Comparison of ENCODE assay signal across 17 mouse cellular contexts in the genomic region with DNA sequence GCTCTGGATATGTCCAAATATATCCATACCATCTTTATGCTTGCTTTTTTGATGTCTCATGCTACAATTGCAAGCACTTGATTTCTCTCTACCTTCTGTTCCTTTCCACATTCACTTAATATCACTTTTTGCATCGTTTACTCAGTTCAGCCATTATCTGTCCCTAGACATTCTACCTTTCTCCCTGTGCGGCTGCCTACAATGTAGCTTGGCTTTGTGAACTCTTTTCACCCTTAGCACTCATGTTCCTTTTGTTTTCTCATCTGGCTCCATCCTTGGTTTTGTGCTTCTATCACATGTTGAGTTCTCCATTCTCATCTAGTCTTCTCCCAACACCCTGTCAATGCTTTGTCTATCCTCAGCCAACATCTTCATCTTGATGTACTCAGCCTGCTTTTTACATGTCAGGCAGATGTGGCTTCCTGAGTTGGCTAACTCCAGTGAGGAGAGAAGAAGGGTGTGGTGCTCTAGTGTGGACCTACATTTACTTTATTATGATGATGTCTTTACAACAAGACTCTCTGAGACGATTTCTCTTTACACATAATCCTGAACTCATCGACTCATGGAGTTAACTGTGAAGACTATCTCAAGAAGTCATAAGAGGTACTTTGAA. TPM values are rescaled to one million over a fixed set of nuclear protein-coding genes. Genes with fewer than 3 reads are reported as not detected.
A peak's percentile ranks its signal among the peaks of the same experiment; 100 is the strongest.
DNase-seq lines count a peak whose midpoint lies in the region; TF ChIP-seq lines count a peak whose summit lies in the region.
"Had no signal": no experiment of that assay in that cellular context is flagged by ENCODE, and none has a peak within 500 bp of the region (broad histone marks: within the 10 kb centered on the region; RNA-seq: fewer than 3 reads in every experiment).

No protein-coding gene starts in this region.

- peak; percentile 4 for DNase-seq in heart, adult 11 months
- DNase-seq in heart, adult 2 months, result no peak
- no peak for DNase-seq in CH12.LX (ENCODE audit: extremely low read depth)
- no peak for DNase-seq in retina, postnatal 1 day
- DNase-seq: adrenal gland, adult 2 months; adrenal gland, adult 8-10 months; adrenal gland, postnatal 10 days; adrenal gland, postnatal 14 days; adrenal gland, postnatal 25 days; adrenal gland, postnatal 36 days; B cell, adult 2 months; cerebellum, adult 11 months; cerebellum, adult 11-12 months; cerebellum, adult 18-20 months; cerebellum, adult 2 months had no signal

- H3K27me3 ChIP-seq in heart, adult 2 months (ENCODE audit: control insufficient read depth, insufficient read depth, low read length), result no peaks in the 10 kb centered on the region
- H3K27me3 ChIP-seq in CH12.LX (replicated peaks), result no peaks in the 10 kb centered on the region
- H3K27me3 ChIP-seq: Patski had no signal

- H3K4me3 ChIP-seq in heart, adult 2 months, result no peak overlapping the region
- peak overlapping the region; percentile 32 to 63 (median 45) for H3K4me3 ChIP-seq in CH12.LX (replicated peaks in 1 of 3; ENCODE audit: low read depth in 2 of 3, low read length in 2 of 3, poor library complexity in 1 of 3)

- H3K4me2 ChIP-seq in CH12.LX (ENCODE audit: insufficient read depth, low read depth, poor library complexity, severe bottlenecking), result peak overlapping the region; percentile 87

- intact Hi-C loops in heart, adult 2 months (cut with DNase I), result no loop called here

- no peak for TF ChIP-seq POLR2A in heart, adult 2 months (IDR thresholded peaks at IDR 0.05; ENCODE audit: insufficient read depth, low read depth, low read length)
- no peak; the same call in 1 of the 2 replicates for TF ChIP-seq POLR2A in CH12.LX (IDR thresholded peaks at IDR 0.05; ENCODE audit: low read depth, low read length)

- no peak overlapping the region for H3K27ac ChIP-seq in heart, adult 2 months
- H3K27ac ChIP-seq in CH12.LX (ENCODE audit: insufficient read depth, low read depth), result peak overlapping the region; percentile 86

- in situ Hi-C loops in CH12.LX (cut with MboI; ENCODE audit: low pct_ligation_motif_present, low pct_unique_long_range_greater_than_20kb, low sequenced_read_pairs), result no loop called here

- TF ChIP-seq EP300 in heart, adult 2 months (IDR thresholded peaks at IDR 0.05; ENCODE audit: insufficient read depth, low read depth, low read length), result no peak
- TF ChIP-seq EP300 in CH12.LX (IDR thresholded peaks at IDR 0.05; ENCODE audit: low read length), result no peak

- H3K9me3 ChIP-seq in CH12.LX (replicated peaks; ENCODE audit: low read length), result no peaks in the 10 kb centered on the region
- H3K9me3 ChIP-seq: G1E had no signal

- H3K4me1 ChIP-seq in heart, adult 2 months (ENCODE audit: control insufficient read depth, insufficient read depth, low read length), result no peaks in the 10 kb centered on the region
- H3K4me1 ChIP-seq in CH12.LX (ENCODE audit: control insufficient read depth in 1 of 2, insufficient read depth in 2 of 2), result peaks cover 3 to 10% of the 10 kb centered on the region in 2 experiments; a peak in 2 of 4 replicates

- dilution Hi-C loops in CH12.LX (cut with MboI; ENCODE audit: extremely low pct_ligation_motif_present, extremely low pct_unique_long_range_greater_than_20kb, low sequenced_read_pairs), result no loop called here

- no peak overlapping the region for H3K9ac ChIP-seq in heart, adult 2 months (ENCODE audit: low read depth, low read length)
- peak overlapping the region; percentile 95 for H3K9ac ChIP-seq in CH12.LX (ENCODE audit: insufficient read depth, low read depth)

- TF ChIP-seq RAD21 in CH12.LX (IDR thresholded peaks at IDR 0.05; ENCODE audit: low read depth, low read length), result no peak

- H3K79me2 ChIP-seq in heart, adult 2 months (replicated peaks; ENCODE audit: control insufficient read depth, insufficient read depth, low read length), result no peaks in the 10 kb centered on the region
- peaks cover 32% of the 10 kb centered on the region for H3K79me2 ChIP-seq in CH12.LX (replicated peaks; ENCODE audit: control insufficient read depth, extremely low read depth, insufficient read depth, poor library complexity, severe bottlenecking)

- TF ChIP-seq CTCF in heart, adult 2 months (IDR thresholded peaks at IDR 0.05), result no peak
- TF ChIP-seq CTCF in CH12.LX (conservative IDR thresholded peaks at IDR 0.05 in 1 of 2, IDR thresholded peaks at IDR 0.05 in 1 of 2; ENCODE audit: low read depth in 2 of 2, low read length in 2 of 2), result no peak

- peaks cover 2% of the 10 kb centered on the region; the same call in 1 of the 2 replicates for H3K36me3 ChIP-seq in heart, adult 2 months (ENCODE audit: control insufficient read depth, insufficient read depth, low read length)
- peaks cover 45 to 92% of the 10 kb centered on the region in 2 experiments for H3K36me3 ChIP-seq in CH12.LX (replicated peaks in 1 of 2; ENCODE audit: control insufficient read depth in 1 of 2, insufficient read depth in 1 of 2, low read length in 1 of 2)

- WGBS in heart, adult 2 months, result 93% methylated on average over 4 of the region's 4 CpGs

TF ChIP-seq in CH12.LX, 34 proteins besides CTCF, POLR2A, EP300 and RAD21:
- 0 out of 2 replicates have a peak, but pooled peaks have one; percentile 31 for TF ChIP-seq MAZ (IDR thresholded peaks at IDR 0.05; ENCODE audit: low read depth, low read length)
- peak; percentile 59; the same call in 1 of the 2 replicates for TF ChIP-seq NELFE (IDR thresholded peaks at IDR 0.05; ENCODE audit: low read depth, low read length)
- no peak for TF ChIP-seq ZKSCAN1 (IDR thresholded peaks at IDR 0.05; ENCODE audit: borderline replicate concordance, low read depth, low read length)
- no peak for TF ChIP-seq TBP (conservative IDR thresholded peaks at IDR 0.05; ENCODE audit: low read depth, low read length)
- peak; percentile 84; the same call in 1 of the 2 replicates for TF ChIP-seq ZMIZ1 (IDR thresholded peaks at IDR 0.05; ENCODE audit: low read depth, low read length)
- TF ChIP-seq UBTF (IDR thresholded peaks at IDR 0.05; ENCODE audit: low read depth, low read length), result no peak
- no peak for TF ChIP-seq PAX5 (IDR thresholded peaks at IDR 0.05; ENCODE audit: low read length)
- 0 out of 2 replicates have a peak, but pooled peaks have one; percentile 41 for TF ChIP-seq KAT2A (IDR thresholded peaks at IDR 0.05; ENCODE audit: insufficient replicate concordance, low read length)
- 0 out of 2 replicates have a peak, but pooled peaks have one; percentile 33 for TF ChIP-seq MXI1 (IDR thresholded peaks at IDR 0.05; ENCODE audit: low read depth, low read length)
- TF ChIP-seq ZC3H11A (IDR thresholded peaks at IDR 0.05; ENCODE audit: low read depth, low read length), result no peak
- TF ChIP-seq RCOR1 (conservative IDR thresholded peaks at IDR 0.05; ENCODE audit: low read depth, low read length), result 0 out of 2 replicates have a peak, but pooled peaks have one; percentile 59
- peak; percentile 88; the same call in 1 of the 2 replicates for TF ChIP-seq CHD1 (IDR thresholded peaks at IDR 0.05; ENCODE audit: low read depth, low read length)
- TF ChIP-seq POLR2AphosphoS2 (IDR thresholded peaks at IDR 0.05; ENCODE audit: low read depth, low read length), result peak; percentile 59
- no peak for TF ChIP-seq BHLHE40 (IDR thresholded peaks at IDR 0.05; ENCODE audit: low read depth, low read length)
- TF ChIP-seq SIN3A (IDR thresholded peaks at IDR 0.05; ENCODE audit: low read length), result peak; percentile 53; the same call in 1 of the 2 replicates
- no peak for TF ChIP-seq MYC (IDR thresholded peaks at IDR 0.05; ENCODE audit: low read depth, low read length)
- TF ChIP-seq HCFC1 (IDR thresholded peaks at IDR 0.05; ENCODE audit: low read depth, low read length), result no peak; the same call in 1 of the 2 replicates
- 0 out of 2 replicates have a peak, but pooled peaks have one; percentile 12 for TF ChIP-seq TCF12 (IDR thresholded peaks at IDR 0.05; ENCODE audit: low read depth, low read length)

RNA-seq across cellular contexts. Expression of a gene that starts 21.9 kb away (rescaled TPM):
- total RNA-seq in heart, adult 2 months (2021), result 1 to 10 TPM; 6.4 to 6.6 TPM
- 3.3 and 6.3 TPM in 2 replicates for polyA plus RNA-seq in heart, adult 2 months (2012; rRNA removed)
- total RNA-seq in CH12.LX (2012; rRNA removed) (29.5 and 39.5 TPM in 2 replicates), CH12.LX (2014; rRNA removed) (72.7 and 77.9 TPM in 2 replicates)
- 52.2 and 56.0 TPM in 2 replicates for polyA plus RNA-seq in CH12.LX (2012; ENCODE audit: insufficient read length, low read depth)

RNA-seq across cellular contexts. Expression of a gene that starts 22.0 kb away (rescaled TPM):
- total RNA-seq in heart, adult 2 months (2021), result 1 to 10 TPM; 6.7 to 6.8 TPM
- 3.0 and 6.1 TPM in 2 replicates for polyA plus RNA-seq in heart, adult 2 months (2012; rRNA removed)
- total RNA-seq in CH12.LX (2012; rRNA removed), result 12.3 and 14.4 TPM in 2 replicates
- total RNA-seq in CH12.LX (2014; rRNA removed), result 19.0 and 19.8 TPM in 2 replicates
- polyA plus RNA-seq in CH12.LX (2012; ENCODE audit: insufficient read length, low read depth), result 34.9 and 36.8 TPM in 2 replicates

Comparison
In these comparisons a context has a peak if more than half of its experiments do, and no peak if none do; other contexts are left out.
1. RNA of a gene that starts 21.9 kb away (total RNA-seq): 29.5 to 77.9 TPM in CH12.LX; 6.4 to 6.6 TPM in heart, adult 2 months; every median in the first group is over 4 times any median in the second.